Mouse (Mus musculus): Measurements from ENCODE around the gene Sytl3. TPM values are rescaled to one million over a fixed set of nuclear protein-coding genes. Genes with fewer than 3 reads are reported as not detected.
A peak's percentile ranks its signal among the peaks of the same experiment; 100 is the strongest.
"Not testable (repeated sequence)": the region's sequence is repeated elsewhere in the genome, so short reads cannot be mapped to it uniquely, and the experiment has no call there.

Sytl3 gene
- polyA plus RNA-seq, 1 experiment = 3.7 TPM

DNA sequence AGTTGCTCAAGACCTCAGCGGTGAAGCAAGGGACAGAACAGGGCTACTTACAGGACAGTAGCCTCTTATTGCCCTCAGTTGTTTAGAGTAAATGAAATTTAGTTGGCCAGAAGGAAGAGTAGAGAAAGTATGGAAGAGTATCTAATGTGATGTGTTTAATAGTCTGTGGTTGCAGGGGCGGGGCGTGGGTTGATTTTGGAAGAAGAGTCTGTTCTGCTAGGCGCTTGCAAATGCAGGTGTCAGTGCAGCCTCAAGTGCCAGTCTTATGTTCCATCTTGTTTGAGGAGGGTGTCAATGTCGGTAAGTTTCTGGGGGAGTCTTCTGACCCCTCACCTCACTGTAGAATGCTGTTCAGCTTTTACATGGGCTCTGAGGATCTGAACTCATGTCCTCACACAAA is 6.5 kb downstream of the Sytl3 start:
- not testable (repeated sequence) for H3K36me3 ChIP-seq (ENCODE audit: control insufficient read depth, insufficient read depth, low read length)

DNA sequence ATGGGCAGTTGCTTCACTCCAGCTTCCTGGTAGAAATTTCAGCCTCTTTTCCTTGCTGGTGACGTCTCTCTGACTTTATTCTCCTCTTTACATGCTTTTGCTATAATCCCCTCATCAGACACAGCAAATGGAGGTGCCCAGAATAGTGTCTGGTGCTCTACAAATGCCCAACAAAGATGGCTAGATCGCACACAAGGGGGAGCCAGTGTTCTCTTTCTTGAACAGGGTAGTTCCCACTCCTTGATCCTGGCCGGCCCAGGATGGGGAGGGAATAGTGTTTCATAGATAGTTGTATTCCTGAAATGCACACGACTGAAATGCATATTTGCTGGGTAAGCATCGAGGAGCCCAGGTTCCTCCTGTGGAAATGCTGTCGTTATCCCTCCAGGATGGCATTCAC is 9.6 kb downstream of the Sytl3 start:
- no CpG with 5 or more reads among the region's 6 CpGs for WGBS

More for the DNA sequence above, 6.5 kb downstream of the Sytl3 start:
- not testable (repeated sequence) for H3K4me1 ChIP-seq (ENCODE audit: control insufficient read depth, insufficient read depth, low read length); DNase-seq; H3K27me3 ChIP-seq (replicated peaks; ENCODE audit: control insufficient read depth, insufficient read depth, low read length); H3K27ac ChIP-seq (ENCODE audit: insufficient read depth, low read depth, low read length); H3K4me3 ChIP-seq (ENCODE audit: insufficient read depth, low read depth, low read length)
- 94% methylated on average over 4 of the region's 5 CpGs for WGBS

DNA sequence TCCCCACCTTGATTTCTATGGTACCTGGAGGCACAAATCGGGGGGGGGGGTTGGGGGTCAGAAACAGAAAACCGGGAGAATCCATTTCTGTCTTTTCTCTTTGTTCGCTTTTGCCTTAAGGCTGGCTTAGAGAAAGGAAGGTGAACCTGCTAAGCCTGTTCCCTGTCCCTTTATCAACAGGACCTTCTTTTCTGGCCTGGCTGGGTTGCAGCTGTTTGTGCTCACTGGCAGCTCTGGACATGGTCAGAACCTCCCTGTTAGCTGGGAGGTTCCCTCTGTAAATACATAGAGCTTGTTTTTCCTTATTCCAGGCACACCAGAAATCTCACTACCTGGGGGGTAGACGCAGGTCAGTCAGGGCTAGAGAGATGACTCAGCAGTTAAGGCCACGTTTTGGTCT is 15.4 kb downstream of the Sytl3 start:
- not testable (repeated sequence) for H3K4me3 ChIP-seq (ENCODE audit: insufficient read depth, low read depth, low read length); H3K4me1 ChIP-seq (ENCODE audit: control insufficient read depth, insufficient read depth, low read length); DNase-seq; H3K27ac ChIP-seq (ENCODE audit: insufficient read depth, low read depth, low read length); H3K36me3 ChIP-seq (ENCODE audit: control insufficient read depth, insufficient read depth, low read length); H3K27me3 ChIP-seq (replicated peaks; ENCODE audit: control insufficient read depth, insufficient read depth, low read length)
- 53% methylated on average over 5 of the region's 5 CpGs for WGBS

More for the DNA sequence above, 9.6 kb downstream of the Sytl3 start:
- not testable (repeated sequence) for H3K4me1 ChIP-seq (ENCODE audit: control insufficient read depth, insufficient read depth, low read length); H3K27me3 ChIP-seq (replicated peaks; ENCODE audit: control insufficient read depth, insufficient read depth, low read length); H3K4me3 ChIP-seq (ENCODE audit: insufficient read depth, low read depth, low read length); H3K36me3 ChIP-seq (ENCODE audit: control insufficient read depth, insufficient read depth, low read length); H3K27ac ChIP-seq (ENCODE audit: insufficient read depth, low read depth, low read length); DNase-seq

DNA sequence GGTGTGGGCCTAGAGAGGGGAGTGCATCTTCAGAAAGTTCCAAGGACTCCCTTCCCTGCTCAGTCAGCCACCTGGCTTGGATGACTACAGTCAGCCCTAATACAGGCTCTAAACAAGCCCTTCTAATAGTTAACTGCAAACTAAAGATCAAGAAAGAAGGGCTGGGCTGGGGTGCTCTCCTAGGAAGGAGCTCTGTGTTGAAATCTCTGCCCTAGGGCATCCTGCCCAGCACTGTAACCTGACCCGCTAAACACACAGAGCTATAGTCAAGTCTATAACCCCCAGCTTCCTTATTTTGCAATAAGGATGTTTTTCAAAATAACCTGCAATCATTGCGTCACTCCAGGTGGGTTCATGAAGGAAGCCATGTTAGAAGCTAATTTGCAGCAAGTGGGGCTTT is 19.2 kb downstream of the Sytl3 start:
- H3K4me3 ChIP-seq (ENCODE audit: insufficient read depth, low read depth, low read length); H3K4me1 ChIP-seq (ENCODE audit: control insufficient read depth, insufficient read depth, low read length); H3K27me3 ChIP-seq (replicated peaks; ENCODE audit: control insufficient read depth, insufficient read depth, low read length); H3K27ac ChIP-seq (ENCODE audit: insufficient read depth, low read depth, low read length); DNase-seq; H3K36me3 ChIP-seq (ENCODE audit: control insufficient read depth, insufficient read depth, low read length): not testable (repeated sequence)
- WGBS = 14% methylated on average over 1 of the region's 2 CpGs

DNA sequence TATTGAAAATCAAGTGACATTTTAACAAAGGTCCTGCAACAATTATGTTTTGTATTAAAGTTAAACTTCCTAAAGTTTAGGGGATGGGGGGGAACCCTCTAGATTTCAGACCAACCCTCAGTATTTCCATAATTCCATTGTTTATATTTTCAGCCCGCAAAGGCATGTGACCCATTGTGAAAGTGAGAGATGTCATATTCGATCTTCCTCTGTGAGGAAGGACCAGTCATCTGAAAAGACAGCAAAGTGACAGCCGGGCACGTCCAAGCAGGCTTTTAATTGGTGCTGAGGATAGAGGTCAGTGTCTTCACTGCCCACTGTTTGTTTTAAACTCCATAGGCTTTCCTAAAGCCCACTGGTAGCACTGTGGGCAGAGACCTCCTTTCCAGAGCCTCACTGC is 22.8 kb downstream of the Sytl3 start:
- not testable (repeated sequence) for H3K4me3 ChIP-seq (ENCODE audit: insufficient read depth, low read depth, low read length); H3K27ac ChIP-seq (ENCODE audit: insufficient read depth, low read depth, low read length); H3K36me3 ChIP-seq (ENCODE audit: control insufficient read depth, insufficient read depth, low read length); DNase-seq; H3K4me1 ChIP-seq (ENCODE audit: control insufficient read depth, insufficient read depth, low read length); H3K27me3 ChIP-seq (replicated peaks; ENCODE audit: control insufficient read depth, insufficient read depth, low read length)
- WGBS = 78% methylated on average over 4 of the region's 4 CpGs

DNA sequence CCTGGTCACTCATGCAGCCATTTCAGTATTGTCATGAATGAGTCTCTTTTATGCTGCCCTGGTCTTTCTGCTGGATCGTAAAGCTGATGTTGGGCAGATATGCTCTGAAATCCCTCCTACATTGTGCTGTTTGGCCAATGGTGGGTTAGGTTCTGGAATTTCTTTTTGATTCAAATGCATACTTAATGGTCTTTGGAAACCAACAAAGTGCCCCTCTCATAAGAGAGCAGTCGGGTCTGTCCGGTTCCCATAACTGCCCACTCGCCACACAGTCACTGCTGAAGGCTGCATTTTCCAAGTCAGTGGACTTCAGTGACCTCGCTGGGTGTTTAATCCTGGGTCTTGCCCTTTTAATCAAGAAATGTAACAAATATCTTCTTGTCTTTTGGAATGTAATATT is 24.8 kb downstream of the Sytl3 start:
- not testable (repeated sequence) for H3K4me1 ChIP-seq (ENCODE audit: control insufficient read depth, insufficient read depth, low read length); H3K4me3 ChIP-seq (ENCODE audit: insufficient read depth, low read depth, low read length); H3K36me3 ChIP-seq (ENCODE audit: control insufficient read depth, insufficient read depth, low read length); H3K27me3 ChIP-seq (replicated peaks; ENCODE audit: control insufficient read depth, insufficient read depth, low read length); H3K27ac ChIP-seq (ENCODE audit: insufficient read depth, low read depth, low read length); DNase-seq
- 80% methylated on average over 1 of the region's 5 CpGs for WGBS

GRCm38 (mm10) chr17:6684464-6685287 is 25.8 kb downstream of the Sytl3 start:
- not testable (repeated sequence) for H3K27me3 ChIP-seq (replicated peaks; ENCODE audit: control insufficient read depth, insufficient read depth, low read length); H3K36me3 ChIP-seq (ENCODE audit: control insufficient read depth, insufficient read depth, low read length); H3K4me1 ChIP-seq (ENCODE audit: control insufficient read depth, insufficient read depth, low read length); H3K4me3 ChIP-seq (ENCODE audit: insufficient read depth, low read depth, low read length); DNase-seq; H3K27ac ChIP-seq (ENCODE audit: insufficient read depth, low read depth, low read length)
- WGBS = no CpG with 5 or more reads among the region's 4 CpGs

DNA sequence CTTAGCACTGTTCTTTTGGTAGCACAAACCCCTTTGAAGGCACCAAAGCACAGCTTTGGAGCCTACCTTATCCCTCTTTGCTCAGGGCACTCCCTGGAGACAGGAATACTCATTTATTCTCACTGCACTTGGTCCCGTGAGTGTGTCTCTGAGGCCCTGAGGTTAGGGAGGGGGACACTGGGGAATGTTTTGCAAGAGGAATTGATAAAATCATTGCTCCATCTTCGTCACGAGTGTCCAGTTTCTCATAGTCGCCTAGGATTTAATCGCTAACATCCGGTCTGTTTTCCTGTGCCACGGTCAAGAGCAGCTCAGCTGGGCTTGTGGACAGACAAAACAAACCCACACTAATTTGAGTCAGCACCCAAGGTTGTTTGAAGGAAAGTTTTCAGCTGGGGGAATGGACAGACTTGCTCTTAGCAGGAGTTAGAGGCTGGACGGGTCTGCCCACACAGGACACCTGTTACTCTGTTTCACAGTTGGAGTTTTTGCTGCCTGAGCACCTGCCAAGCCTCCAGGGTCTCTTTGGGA is 26.5 kb downstream of the Sytl3 start:
- H3K27me3 ChIP-seq (replicated peaks; ENCODE audit: control insufficient read depth, insufficient read depth, low read length); H3K4me1 ChIP-seq (ENCODE audit: control insufficient read depth, insufficient read depth, low read length); H3K36me3 ChIP-seq (ENCODE audit: control insufficient read depth, insufficient read depth, low read length); H3K27ac ChIP-seq (ENCODE audit: insufficient read depth, low read depth, low read length); H3K4me3 ChIP-seq (ENCODE audit: insufficient read depth, low read depth, low read length): not testable (repeated sequence)
- 32% methylated on average over 5 of the region's 8 CpGs for WGBS
- peak; percentile 36 for DNase-seq

GRCm38 (mm10) chr17:6686299-6686971 is 27.5 kb downstream of the Sytl3 start:
- H3K27me3 ChIP-seq (replicated peaks; ENCODE audit: control insufficient read depth, insufficient read depth, low read length); DNase-seq; H3K4me3 ChIP-seq (ENCODE audit: insufficient read depth, low read depth, low read length); H3K4me1 ChIP-seq (ENCODE audit: control insufficient read depth, insufficient read depth, low read length); H3K27ac ChIP-seq (ENCODE audit: insufficient read depth, low read depth, low read length); H3K36me3 ChIP-seq (ENCODE audit: control insufficient read depth, insufficient read depth, low read length): not testable (repeated sequence)
- WGBS = 93% methylated on average over 3 of the region's 4 CpGs

- not testable (repeated sequence) for H3K36me3 ChIP-seq (ENCODE audit: control insufficient read depth, insufficient read depth, low read length); H3K4me3 ChIP-seq (ENCODE audit: insufficient read depth, low read depth, low read length); DNase-seq; H3K27me3 ChIP-seq (replicated peaks; ENCODE audit: control insufficient read depth, insufficient read depth, low read length); H3K4me1 ChIP-seq (ENCODE audit: control insufficient read depth, insufficient read depth, low read length); H3K27ac ChIP-seq (ENCODE audit: insufficient read depth, low read depth, low read length)
- 84% methylated on average over 4 of the region's 4 CpGs for WGBS
These were observed 30.5 kb downstream of the Sytl3 start for GRCm38 (mm10) chr17:6689344-6689743.

All from kidney, adult 2 months (tissue).